Mouse (Mus musculus) erythroblast, adult 5-6 weeks (primary cell): ENCODE data around the gene Nrxn2. TPM values are rescaled to one million over a fixed set of nuclear protein-coding genes. Genes with fewer than 3 reads are reported as not detected.

Experiments used
- ATAC-seq: replicated peaks from 2 replicates; pipeline ENCODE4 v1.8.0; 2016; ENCODE audit warnings: moderate number of reproducible peaks, mild to moderate bottlenecking, moderate TSS enrichment, inconsistent platforms; ENCODE audit not compliant: poor library complexity, low FRiP score, severe bottlenecking
- total RNA-seq, 2 experiments: library from RNA; stranded (forward) in 1 of 2; stranded (reverse) in 1 of 2; fragments of 150-400 nt in 1 of 2; fragments of 200-764, 138-1000 nt in 1 of 2; gene quantifications; 2 replicates each; pipeline versions ENCODE4 v1.2.3 to v1.2.4; 2015 to 2017; ENCODE audit warnings: low replicate concordance in 2 of 2

The Nrxn2 gene
- total RNA-seq, 2 experiments from 2014 or later, result not detected

GRCm38 (mm10) chr19:6446736-6447437 is 28.4 kb downstream of the Nrxn2 start:
- ATAC-seq, result no peak

- ATAC-seq, result no peak
Observed at GRCm38 (mm10) chr19:6448752-6449151, 30.2 kb downstream of the Nrxn2 start.

- ATAC-seq, result no peak
Observed at GRCm38 (mm10) chr19:6449841-6450240, 31.3 kb downstream of the Nrxn2 start.

- ATAC-seq, result no peak
Observed at GRCm38 (mm10) chr19:6452030-6452494, 33.5 kb downstream of the Nrxn2 start.

- no peak for ATAC-seq
Observed at GRCm38 (mm10) chr19:6452672-6453310, 34.3 kb downstream of the Nrxn2 start.

- no peak for ATAC-seq
Observed at GRCm38 (mm10) chr19:6453349-6453748, 34.8 kb downstream of the Nrxn2 start.

- ATAC-seq, result no peak
Observed at GRCm38 (mm10) chr19:6454041-6454720, 35.6 kb downstream of the Nrxn2 start.

- no peak for ATAC-seq
Observed at GRCm38 (mm10) chr19:6459504-6459903, 41.0 kb downstream of the Nrxn2 start.

GRCm38 (mm10) chr19:6462841-6463240 is 44.3 kb downstream of the Nrxn2 start:
- ATAC-seq, result no peak

GRCm38 (mm10) chr19:6464306-6465071 is 46.0 kb downstream of the Nrxn2 start:
- ATAC-seq, result no peak

- ATAC-seq, result no peak
Observed at GRCm38 (mm10) chr19:6465090-6465489, 46.6 kb downstream of the Nrxn2 start.

- no peak for ATAC-seq
Observed at GRCm38 (mm10) chr19:6466945-6467344, 48.4 kb downstream of the Nrxn2 start.

GRCm38 (mm10) chr19:6467374-6467979 is 48.9 kb downstream of the Nrxn2 start:
- no peak for ATAC-seq

- ATAC-seq, result no peak
Observed at GRCm38 (mm10) chr19:6471630-6472029, 53.1 kb downstream of the Nrxn2 start.

- no peak for ATAC-seq
Observed at GRCm38 (mm10) chr19:6472821-6473220, 54.3 kb downstream of the Nrxn2 start.

GRCm38 (mm10) chr19:6474706-6475105 is 56.2 kb downstream of the Nrxn2 start:
- no peak for ATAC-seq

GRCm38 (mm10) chr19:6475129-6475528 is 56.6 kb downstream of the Nrxn2 start:
- ATAC-seq, result no peak

GRCm38 (mm10) chr19:6477007-6477406 is 58.5 kb downstream of the Nrxn2 start:
- no peak for ATAC-seq

- no peak for ATAC-seq
Observed at GRCm38 (mm10) chr19:6478566-6478965, 60.0 kb downstream of the Nrxn2 start.

GRCm38 (mm10) chr19:6482886-6483285 is 64.4 kb downstream of the Nrxn2 start:
- ATAC-seq, result no peak
